In the genomic region with DNA sequence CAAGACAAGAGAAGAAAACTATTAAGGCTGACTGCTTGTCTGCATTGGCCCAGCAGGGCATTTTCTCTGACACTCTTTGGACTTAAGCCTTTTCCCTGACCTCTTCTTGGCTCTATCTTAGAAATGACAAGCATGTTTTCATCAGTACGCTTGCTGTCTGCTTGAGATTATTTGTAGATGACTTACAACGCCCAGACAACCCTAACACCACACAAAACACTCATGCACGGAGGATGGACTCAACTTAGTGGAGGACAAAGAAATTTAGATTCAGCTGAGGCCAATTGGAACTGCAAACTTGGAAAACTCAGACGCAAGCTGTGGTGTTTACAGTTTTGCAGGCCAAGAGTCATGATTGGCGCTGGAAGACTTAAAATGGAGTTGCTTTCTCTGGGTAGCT, we compare ENCODE assay signal across 29 mouse cellular contexts. TPM values are rescaled to one million over a fixed set of nuclear protein-coding genes. Genes with fewer than 3 reads are reported as not detected.
DNase-seq lines count a peak whose midpoint lies in the region; ATAC-seq and TF ChIP-seq lines count a peak whose summit lies in the region.
"Had no signal": no experiment of that assay in that cellular context is flagged by ENCODE, and none has a peak within 500 bp of the region (broad histone marks: within the 10 kb centered on the region; RNA-seq: fewer than 3 reads in every experiment).

No protein-coding gene starts in this region.

- peak overlapping the region; percentile 23; the same call in 1 of the 2 replicates for H3K27ac ChIP-seq in heart, adult 2 months
- H3K27ac ChIP-seq in heart, embryonic 12.5 days (ENCODE audit: poor library complexity, severe bottlenecking), result no peak overlapping the region
- peak overlapping the region; percentile 76 for H3K27ac ChIP-seq in lung, embryonic 14.5 days (ENCODE audit: low read depth)
- H3K27ac ChIP-seq in lung, postnatal 0 days (ENCODE audit: low read length), result no peak overlapping the region
- peak overlapping the region; percentile 11; the same call in 1 of the 2 replicates for H3K27ac ChIP-seq in stomach, embryonic 16.5 days (ENCODE audit: low read length)
- H3K27ac ChIP-seq in left cerebral cortex, adult 2 months, result no peak overlapping the region
- H3K27ac ChIP-seq: embryonic facial prominence, embryonic 15.5 days; limb, embryonic 10.5 days; macrophage; midbrain, embryonic 10.5 days had no signal

- no peak for TF ChIP-seq EP300 in heart, adult 2 months (IDR thresholded peaks at IDR 0.05; ENCODE audit: insufficient read depth, low read depth, low read length)
- peak; percentile 63 for TF ChIP-seq EP300 in lung, postnatal 0 days (IDR thresholded peaks at IDR 0.05)

- no peak for ATAC-seq in heart, embryonic 12.5 days (ENCODE audit: insufficient number of reproducible peaks, low FRiP score)
- peak; percentile 73 for ATAC-seq in lung, embryonic 14.5 days (ENCODE audit: insufficient read depth)
- peak; percentile 67 for ATAC-seq in lung, postnatal 0 days
- no peak for ATAC-seq in stomach, embryonic 16.5 days (ENCODE audit: insufficient read depth, low FRiP score)
- ATAC-seq: Patski had no signal

- TF ChIP-seq CTCF in heart, adult 2 months (IDR thresholded peaks at IDR 0.05), result no peak
- 0 out of 2 replicates have a peak, but pooled peaks have one; percentile 5 for TF ChIP-seq CTCF in lung, embryonic 14.5 days (IDR thresholded peaks at IDR 0.05; ENCODE audit: low read depth)
- TF ChIP-seq CTCF in lung, adult 2 months (IDR thresholded peaks at IDR 0.05; ENCODE audit: insufficient read depth, low read length), result no peak
- peak; percentile 8; the same call in 1 of the 2 replicates for TF ChIP-seq CTCF in lung, postnatal 0 days (IDR thresholded peaks at IDR 0.05)
- TF ChIP-seq CTCF in left cerebral cortex, adult 2 months (IDR thresholded peaks at IDR 0.05), result no peak

- H3K27me3 ChIP-seq in heart, adult 2 months (ENCODE audit: control insufficient read depth, insufficient read depth, low read length), result no peaks in the 10 kb centered on the region
- no peaks in the 10 kb centered on the region for H3K27me3 ChIP-seq in heart, embryonic 12.5 days (replicated peaks)
- H3K27me3 ChIP-seq in lung, embryonic 14.5 days (ENCODE audit: insufficient read depth, low read length), result no peaks in the 10 kb centered on the region
- no peaks in the 10 kb centered on the region for H3K27me3 ChIP-seq in lung, postnatal 0 days (replicated peaks; ENCODE audit: insufficient read depth, low read length)
- no peaks in the 10 kb centered on the region for H3K27me3 ChIP-seq in stomach, embryonic 16.5 days (ENCODE audit: control insufficient read depth, insufficient read depth, low read length)
- H3K27me3 ChIP-seq: embryonic facial prominence, embryonic 15.5 days; Patski had no signal

- intact Hi-C loops in heart, adult 2 months (cut with DNase I), result no loop called here
- intact Hi-C loops in left cerebral cortex, adult 2 months (cut with DNase I), result no loop called here

- H3K4me2 ChIP-seq in heart, embryonic 12.5 days, result no peak overlapping the region
- H3K4me2 ChIP-seq in lung, embryonic 14.5 days, result no peak overlapping the region
- no peak overlapping the region for H3K4me2 ChIP-seq in lung, postnatal 0 days (replicated peaks; ENCODE audit: low read depth, low read length)
- no peak overlapping the region for H3K4me2 ChIP-seq in stomach, embryonic 16.5 days (ENCODE audit: low read depth, low read length)
- H3K4me2 ChIP-seq: embryonic facial prominence, embryonic 15.5 days; heart, embryonic 11.5 days; liver, embryonic 11.5 days had no signal

- no peak for DNase-seq in heart, adult 2 months
- DNase-seq in lung, embryonic 14.5 days, result peak; percentile 85
- no peak for DNase-seq in lung, adult 2 months
- DNase-seq in lung, postnatal 0 days (ENCODE audit: low spot score), result peak; percentile 87
- no peak for DNase-seq in urinary bladder, postnatal 14 days (ENCODE audit: low spot score)
- DNase-seq in left cerebral cortex, adult 2 months (ENCODE audit: extremely low spot score in 1 of 2, low spot score in 2 of 2), result no peak
- DNase-seq: adrenal gland, postnatal 14 days; cerebellum, postnatal 14 days; embryo, embryonic 11 days; gastrocnemius, postnatal 36 days; heart, postnatal 14 days; kidney, adult 9 months; right cerebral cortex, adult 18-20 months; thymus, adult 18-20 months; thymus, postnatal 4 days had no signal

- H3K9ac ChIP-seq in heart, adult 2 months (ENCODE audit: low read depth, low read length), result no peak overlapping the region
- H3K9ac ChIP-seq in heart, embryonic 12.5 days, result no peak overlapping the region
- no peak overlapping the region for H3K9ac ChIP-seq in lung, embryonic 14.5 days
- H3K9ac ChIP-seq in lung, postnatal 0 days (replicated peaks; ENCODE audit: low read depth), result no peak overlapping the region
- no peak overlapping the region for H3K9ac ChIP-seq in stomach, embryonic 16.5 days (ENCODE audit: low read length)
- H3K9ac ChIP-seq: embryonic facial prominence, embryonic 15.5 days had no signal

- no peaks in the 10 kb centered on the region for H3K36me3 ChIP-seq in heart, adult 2 months (ENCODE audit: control insufficient read depth, insufficient read depth, low read length)
- no peaks in the 10 kb centered on the region for H3K36me3 ChIP-seq in heart, embryonic 12.5 days
- H3K36me3 ChIP-seq in lung, embryonic 14.5 days (ENCODE audit: insufficient read depth), result no peaks in the 10 kb centered on the region
- no peaks in the 10 kb centered on the region for H3K36me3 ChIP-seq in lung, postnatal 0 days (ENCODE audit: insufficient read depth, low read length)
- no peaks in the 10 kb centered on the region for H3K36me3 ChIP-seq in stomach, embryonic 16.5 days (ENCODE audit: control insufficient read depth, insufficient read depth, low read length)
- H3K36me3 ChIP-seq: embryonic facial prominence, embryonic 15.5 days; limb, embryonic 10.5 days; midbrain, embryonic 10.5 days had no signal

- peaks cover 4% of the 10 kb centered on the region for H3K4me1 ChIP-seq in heart, adult 2 months (ENCODE audit: control insufficient read depth, insufficient read depth, low read length)
- peaks cover 10% of the 10 kb centered on the region for H3K4me1 ChIP-seq in heart, embryonic 12.5 days (replicated peaks)
- peaks cover 10% of the 10 kb centered on the region; the same call in 1 of the 2 replicates for H3K4me1 ChIP-seq in lung, embryonic 14.5 days (ENCODE audit: insufficient read depth)
- peaks cover 2% of the 10 kb centered on the region for H3K4me1 ChIP-seq in lung, adult 2 months (ENCODE audit: control insufficient read depth, insufficient read depth, low read length)
- H3K4me1 ChIP-seq in lung, postnatal 0 days (ENCODE audit: insufficient read depth, low read depth, low read length), result peaks cover 3% of the 10 kb centered on the region; the same call in 1 of the 2 replicates
- peaks cover 3% of the 10 kb centered on the region; the same call in 1 of the 2 replicates for H3K4me1 ChIP-seq in stomach, embryonic 16.5 days (ENCODE audit: control insufficient read depth, insufficient read depth, low read length)
- H3K4me1 ChIP-seq: embryonic facial prominence, embryonic 15.5 days had no signal

- no peak overlapping the region for H3K4me3 ChIP-seq in heart, adult 2 months
- no peak overlapping the region for H3K4me3 ChIP-seq in heart, embryonic 12.5 days
- no peak overlapping the region for H3K4me3 ChIP-seq in lung, embryonic 14.5 days (ENCODE audit: low read depth, low read length)
- H3K4me3 ChIP-seq in lung, adult 2 months (replicated peaks; ENCODE audit: extremely low read depth, low read depth, low read length), result no peak overlapping the region
- no peak overlapping the region for H3K4me3 ChIP-seq in lung, postnatal 0 days (ENCODE audit: low read depth, low read length)
- H3K4me3 ChIP-seq in stomach, embryonic 16.5 days (replicated peaks; ENCODE audit: low read length), result no peak overlapping the region
- H3K4me3 ChIP-seq in left cerebral cortex, adult 2 months, result no peak overlapping the region
- H3K4me3 ChIP-seq: embryonic facial prominence, embryonic 15.5 days; limb, embryonic 10.5 days; midbrain, embryonic 10.5 days had no signal

- H3K79me2 ChIP-seq in heart, adult 2 months (replicated peaks; ENCODE audit: control insufficient read depth, insufficient read depth, low read length), result no peaks in the 10 kb centered on the region

- WGBS in heart, adult 2 months, result 60% methylated on average over 5 of the region's 5 CpGs
- 58% methylated on average over 5 of the region's 5 CpGs for WGBS in heart, embryonic 12.5 days
- 38% methylated on average over 5 of the region's 5 CpGs for WGBS in lung, embryonic 14.5 days
- 57% methylated on average over 5 of the region's 5 CpGs for WGBS in lung, adult 2 months
- WGBS in lung, postnatal 0 days, result 43% methylated on average over 5 of the region's 5 CpGs
- WGBS in stomach, embryonic 16.5 days, result 50% methylated on average over 5 of the region's 5 CpGs

- no peaks in the 10 kb centered on the region for H3K9me3 ChIP-seq in heart, embryonic 12.5 days (replicated peaks)
- H3K9me3 ChIP-seq in lung, embryonic 14.5 days (ENCODE audit: low read depth, low read length), result no peaks in the 10 kb centered on the region
- H3K9me3 ChIP-seq in lung, postnatal 0 days (ENCODE audit: low read length), result no peaks in the 10 kb centered on the region
- H3K9me3 ChIP-seq in stomach, embryonic 16.5 days (replicated peaks; ENCODE audit: control insufficient read depth, low read length), result no peaks in the 10 kb centered on the region
- H3K9me3 ChIP-seq: embryonic facial prominence, embryonic 15.5 days; limb, embryonic 10.5 days; midbrain, embryonic 10.5 days had no signal

- TF ChIP-seq POLR2A in heart, adult 2 months (IDR thresholded peaks at IDR 0.05; ENCODE audit: insufficient read depth, low read depth, low read length), result no peak
- TF ChIP-seq POLR2A in lung, adult 2 months (IDR thresholded peaks at IDR 0.05; ENCODE audit: borderline replicate concordance, extremely low read depth, low read depth, low read length), result no peak

RNA-seq across cellular contexts. Expression of a gene that starts 34.7 kb away (rescaled TPM):
- total RNA-seq in heart, adult 2 months (2021), result 1 to 10 TPM; 9.1 to 9.2 TPM
- polyA plus RNA-seq in heart, adult 2 months (2012; rRNA removed), result 1.9 and 4.7 TPM in 2 replicates
- 0.82 and 1.8 TPM in 2 replicates for polyA plus RNA-seq in heart, embryonic 12.5 days (2016; fragmentation: Nextera tagmentation; extraction: Ambion mirVana)
- polyA plus RNA-seq in lung, embryonic 14.5 days (2014; fragmentation: Nextera tagmentation; extraction: Ambion mirVana), result not detected in 2 replicates
- polyA plus RNA-seq in lung, adult 2 months (2012; rRNA removed), result not detected in 2 replicates
- not detected in 2 replicates for polyA plus RNA-seq in lung, postnatal 0 days (2015; fragmentation: Nextera tagmentation; extraction: Ambion mirVana)
- not detected in 2 replicates for polyA plus RNA-seq in stomach, embryonic 16.5 days (2015; fragmentation: Nextera tagmentation; extraction: Ambion mirVana)
- not detected for total RNA-seq in left cerebral cortex, adult 2 months (2021)
- total RNA-seq: adrenal gland, postnatal 14 days; left cerebral cortex, adult 8-10 months; monocyte, adult 5-6 weeks had no signal
- polyA plus RNA-seq: brain, embryonic 14.5 days; embryonic facial prominence, embryonic 15.5 days; limb, embryonic 10.5 days; liver, embryonic 11.5 days; macrophage; midbrain, embryonic 10.5 days; neural tube, embryonic 11.5 days; Patski; small intestine, adult 2 months had no signal

RNA-seq across cellular contexts. Expression of a gene that starts 49.6 kb away (rescaled TPM):
- total RNA-seq in heart, adult 2 months (2021), result under 1 TPM; 0.20 to 0.26 TPM
- 0.35 and 0.47 TPM in 2 replicates for polyA plus RNA-seq in heart, adult 2 months (2012; rRNA removed)
- 0.69 and 1.2 TPM in 2 replicates for polyA plus RNA-seq in heart, embryonic 12.5 days (2016; fragmentation: Nextera tagmentation; extraction: Ambion mirVana)
- polyA plus RNA-seq in lung, embryonic 14.5 days (2014; fragmentation: Nextera tagmentation; extraction: Ambion mirVana), result 0.24 and 0.27 TPM in 2 replicates
- 0.14 and 0.24 TPM in 2 replicates for polyA plus RNA-seq in lung, adult 2 months (2012; rRNA removed)
- polyA plus RNA-seq in lung, postnatal 0 days (2015; fragmentation: Nextera tagmentation; extraction: Ambion mirVana), result 0.24 and 0.27 TPM in 2 replicates
- 0.19 and 0.26 TPM in 2 replicates for polyA plus RNA-seq in stomach, embryonic 16.5 days (2015; fragmentation: Nextera tagmentation; extraction: Ambion mirVana)
- under 1 TPM in 1 of 2 experiments, not detected in 1; 0.34 TPM for total RNA-seq in left cerebral cortex, adult 2 months (2021)
- total RNA-seq: gastrocnemius, postnatal 36 days had no signal
- polyA plus RNA-seq: macrophage; Patski; small intestine, adult 2 months had no signal

Comparison
In these comparisons a context has a peak if more than half of its experiments do, and no peak if none do; other contexts are left out.
1. DNase-seq: peak in lung, embryonic 14.5 days (single experiment) and lung, postnatal 0 days (single experiment); none in heart, adult 2 months (0 of 2), lung, adult 2 months (single experiment), urinary bladder, postnatal 14 days (single experiment) and left cerebral cortex, adult 2 months (0 of 2).
2. H3K27ac ChIP-seq: peak in heart, adult 2 months (single experiment), lung, embryonic 14.5 days (single experiment) and stomach, embryonic 16.5 days (single experiment); none in heart, embryonic 12.5 days (single experiment), lung, postnatal 0 days (single experiment) and left cerebral cortex, adult 2 months (single experiment).
3. CTCF ChIP-seq: peak in lung, embryonic 14.5 days (single experiment) and lung, postnatal 0 days (single experiment); none in heart, adult 2 months (single experiment), lung, adult 2 months (single experiment) and left cerebral cortex, adult 2 months (single experiment).
4. ATAC-seq: peak in lung, embryonic 14.5 days (single experiment) and lung, postnatal 0 days (single experiment); none in heart, embryonic 12.5 days (single experiment) and stomach, embryonic 16.5 days (single experiment).